Mouse (Mus musculus): Measurements from ENCODE around the gene Ireb2.
"Not testable (repeated sequence)": the region's sequence is repeated elsewhere in the genome, so short reads cannot be mapped to it uniquely, and the experiment has no call there.

Gene Ireb2

DNA sequence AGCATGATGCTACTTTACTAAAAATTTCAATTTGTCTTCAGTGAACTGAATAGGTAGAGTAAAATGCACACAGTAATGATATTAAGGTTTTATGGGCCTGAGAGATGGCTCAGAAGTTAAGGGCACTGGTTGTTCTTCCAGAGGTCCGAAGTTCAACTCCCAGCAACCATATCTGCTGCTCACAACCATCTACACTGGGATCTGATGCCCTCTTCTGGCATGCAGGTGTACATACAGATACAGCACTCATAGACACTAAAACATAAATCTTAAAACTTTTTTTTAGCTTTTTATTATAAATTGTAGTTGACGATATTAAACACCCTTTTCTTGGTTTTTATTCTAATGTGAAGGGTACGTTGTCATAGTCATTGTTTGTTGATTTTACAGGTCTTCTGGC lies 33.5 kb downstream of the Ireb2 start:
- DNase-seq (ENCODE audit: low spot score in 2 of 2): no peak

DNA sequence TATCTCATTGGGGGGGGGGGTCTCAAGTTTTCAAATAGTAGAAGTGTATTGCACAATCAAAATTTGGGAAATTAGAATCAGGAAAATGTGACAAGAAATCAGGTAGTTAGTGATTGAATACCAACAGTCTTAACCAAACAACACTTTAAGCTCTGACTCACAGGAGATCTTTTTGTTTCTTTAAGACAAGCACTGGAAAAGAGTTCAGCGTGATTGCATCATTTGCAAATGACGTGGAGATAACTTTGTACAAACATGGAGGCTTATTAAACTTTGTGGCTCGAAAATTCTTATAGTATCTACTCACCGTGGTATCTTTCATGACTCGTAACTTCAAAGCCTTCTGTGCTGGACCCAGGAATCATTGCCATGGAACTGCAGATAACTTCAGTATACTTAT lies 45.9 kb downstream of the Ireb2 start:
- no peak for DNase-seq (ENCODE audit: low spot score in 2 of 2)

GRCm38 (mm10) chr9:54915576-54915975 lies 52.0 kb downstream of the Ireb2 start:
- DNase-seq (ENCODE audit: low spot score in 2 of 2): no peak

DNA sequence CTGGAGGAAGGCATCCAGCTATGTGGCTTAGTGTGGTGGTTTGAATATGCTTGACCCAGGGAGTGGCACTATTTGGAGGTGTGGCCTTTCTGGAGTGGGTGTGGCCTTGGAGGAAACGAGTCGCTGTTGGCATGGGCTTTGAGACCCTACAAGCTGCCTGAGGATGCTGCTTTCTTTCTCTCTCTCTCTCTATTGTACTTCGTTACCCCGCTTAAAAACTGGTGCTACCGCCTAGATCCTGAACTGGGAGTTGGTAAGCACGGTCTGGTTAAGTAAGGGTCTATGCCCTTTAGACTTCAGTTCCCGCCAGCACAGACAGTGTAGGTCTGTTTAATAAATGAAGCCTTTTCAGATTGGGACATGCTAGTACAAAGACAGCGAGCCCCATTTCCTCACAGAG lies 52.8 kb downstream of the Ireb2 start:
- no peak for DNase-seq (ENCODE audit: low spot score in 2 of 2)

DNA sequence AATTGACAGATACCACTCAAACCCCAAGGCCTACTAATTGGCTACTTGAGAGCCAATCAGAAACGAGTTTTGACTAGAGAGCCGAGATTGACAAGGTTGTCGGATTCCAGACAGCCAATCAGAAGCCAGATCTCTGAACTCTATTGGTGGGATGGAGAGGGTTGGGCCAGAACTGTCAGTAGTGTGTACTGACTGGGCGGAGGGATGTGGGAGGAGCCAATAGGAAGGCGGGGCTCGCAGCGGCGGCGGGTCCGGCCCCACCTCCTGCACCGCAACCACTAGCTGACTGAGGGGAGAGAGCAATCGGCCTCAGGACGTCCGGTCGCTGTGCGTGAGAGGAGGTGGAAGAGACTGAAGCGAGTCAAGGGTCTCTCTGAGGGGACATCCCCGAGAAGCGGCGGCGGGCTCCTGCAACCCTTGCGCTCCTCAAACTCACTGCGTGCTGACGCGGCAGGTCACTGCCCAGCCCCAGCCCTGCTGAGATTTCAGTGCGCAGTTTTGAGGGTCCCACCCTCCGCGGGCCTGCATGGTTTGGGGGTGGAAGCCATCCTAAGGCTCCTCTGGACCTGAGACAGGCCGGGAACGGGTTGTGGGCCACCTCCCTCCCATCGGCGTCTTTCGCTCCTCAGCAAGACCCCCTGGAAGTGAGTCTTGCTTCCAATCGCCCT lies 53.6 kb downstream of the Ireb2 start, which contains the start of gene Hykk:
Gene Hykk (plus strand): TSS at position 274 of the 668 bp plus-strand sequence.
- DNase-seq (ENCODE audit: low spot score in 2 of 2): peak; percentile 90 to 93

GRCm38 (mm10) chr9:54918191-54918590 lies 54.6 kb downstream of the Ireb2 start:
- DNase-seq (ENCODE audit: low spot score in 2 of 2): no peak

GRCm38 (mm10) chr9:54918781-54919180 lies 55.2 kb downstream of the Ireb2 start:
- DNase-seq (ENCODE audit: low spot score in 2 of 2): no peak

DNA sequence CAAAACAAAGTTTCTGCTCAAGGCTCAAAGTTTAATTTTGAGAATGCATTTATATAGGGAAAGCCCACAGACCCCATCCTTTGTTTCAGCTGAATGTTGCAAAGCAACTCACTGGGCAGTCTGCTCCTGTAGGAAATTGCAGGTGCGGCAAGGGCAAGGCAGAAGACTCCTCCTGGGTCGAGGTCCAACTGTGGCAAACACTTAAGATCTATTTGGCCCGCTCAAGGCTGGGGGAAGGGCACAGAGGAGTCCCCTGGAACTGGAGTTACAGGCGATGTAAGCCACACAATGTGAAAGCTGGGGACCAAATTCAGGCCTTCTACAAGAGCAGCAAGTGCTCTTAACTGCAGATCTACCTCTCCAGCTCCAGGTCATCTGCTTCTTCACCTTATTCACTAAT lies 56.4 kb downstream of the Ireb2 start:
- no peak for DNase-seq (ENCODE audit: low spot score in 2 of 2)

DNA sequence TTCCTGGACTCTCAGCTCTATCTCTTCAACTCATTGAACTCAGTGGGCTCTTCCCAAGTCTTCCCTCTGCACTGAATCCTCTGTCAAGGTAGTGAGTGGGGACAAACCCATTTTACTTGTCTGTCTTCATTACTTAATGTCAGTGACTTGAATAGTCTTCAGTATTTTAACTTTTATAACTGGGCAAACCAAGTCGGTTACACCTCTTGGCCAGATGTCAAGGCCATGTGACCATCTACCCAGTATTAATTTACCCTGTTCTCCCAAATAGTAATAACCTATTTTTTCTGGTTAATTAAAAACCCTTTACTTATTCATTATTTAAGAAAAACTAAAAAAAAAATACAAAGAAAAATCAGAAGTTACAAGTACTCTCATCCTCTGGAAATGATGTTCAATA lies 67.2 kb downstream of the Ireb2 start:
- DNase-seq (ENCODE audit: low spot score in 2 of 2): no peak

- no peak for DNase-seq (ENCODE audit: low spot score in 2 of 2)
Measured at GRCm38 (mm10) chr9:54931765-54932164, 68.2 kb downstream of the Ireb2 start.

DNA sequence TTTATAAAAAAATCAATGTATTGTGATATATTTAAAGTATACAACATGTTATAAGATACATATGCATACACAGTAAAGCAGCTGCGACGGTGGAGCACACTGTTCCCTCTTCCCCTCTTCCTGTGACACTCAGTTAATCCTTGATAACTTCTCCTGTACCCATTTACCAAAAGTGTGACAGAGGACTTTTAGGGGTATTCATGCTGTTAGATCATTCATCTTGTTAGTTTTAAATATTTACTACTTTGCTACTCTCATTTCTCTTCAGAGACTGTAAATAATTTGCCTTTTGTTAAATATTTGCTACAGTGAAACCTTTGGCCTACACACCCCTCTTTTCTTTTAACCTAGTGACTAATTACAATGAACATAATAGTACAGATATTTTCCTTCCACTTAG lies 68.8 kb downstream of the Ireb2 start:
- no peak for DNase-seq (ENCODE audit: low spot score in 2 of 2)

- DNase-seq (ENCODE audit: low spot score in 2 of 2): no peak
Measured at GRCm38 (mm10) chr9:54942071-54942470, 78.5 kb downstream of the Ireb2 start.

DNA sequence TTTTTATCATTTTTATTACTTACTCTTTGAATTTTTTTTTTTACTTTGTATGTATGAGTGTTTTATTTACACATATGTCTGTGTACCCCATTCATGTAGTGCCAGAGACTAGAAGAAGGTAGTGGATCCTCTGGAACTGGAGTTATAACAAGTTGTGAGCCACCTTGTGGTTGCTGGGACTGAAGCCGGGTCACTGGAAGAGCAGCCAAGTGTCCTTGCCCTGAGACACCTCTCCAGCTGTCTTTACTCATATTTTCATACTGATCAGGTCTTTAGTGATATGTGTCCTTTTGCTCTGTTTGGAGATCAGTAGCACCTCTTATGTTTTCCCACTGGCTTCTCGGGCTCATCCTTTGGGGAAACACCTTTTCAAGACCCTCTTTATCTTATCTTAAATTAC lies 80.9 kb downstream of the Ireb2 start:
- DNase-seq (ENCODE audit: low spot score in 2 of 2): no peak

DNA sequence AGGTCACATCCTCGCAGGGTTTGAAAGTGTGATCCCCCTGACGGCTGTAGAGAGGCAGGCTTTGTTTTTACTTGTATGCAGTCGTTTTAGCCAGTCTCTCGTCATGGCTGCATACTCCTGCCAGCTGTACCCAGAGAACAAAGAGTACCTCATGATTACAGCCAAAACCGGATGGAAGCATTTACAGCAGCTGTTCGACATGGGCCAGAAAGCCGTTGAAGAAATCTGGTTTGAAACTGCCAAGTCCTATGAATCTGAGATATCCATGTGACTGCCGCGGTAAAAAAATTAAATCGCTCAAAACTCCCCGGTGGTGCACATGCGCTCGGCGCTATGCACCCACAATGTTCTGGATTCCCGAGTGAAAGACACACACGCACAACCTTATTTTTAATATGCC lies 82.7 kb downstream of the Ireb2 start:
- DNase-seq (ENCODE audit: low spot score in 2 of 2): no peak

DNA sequence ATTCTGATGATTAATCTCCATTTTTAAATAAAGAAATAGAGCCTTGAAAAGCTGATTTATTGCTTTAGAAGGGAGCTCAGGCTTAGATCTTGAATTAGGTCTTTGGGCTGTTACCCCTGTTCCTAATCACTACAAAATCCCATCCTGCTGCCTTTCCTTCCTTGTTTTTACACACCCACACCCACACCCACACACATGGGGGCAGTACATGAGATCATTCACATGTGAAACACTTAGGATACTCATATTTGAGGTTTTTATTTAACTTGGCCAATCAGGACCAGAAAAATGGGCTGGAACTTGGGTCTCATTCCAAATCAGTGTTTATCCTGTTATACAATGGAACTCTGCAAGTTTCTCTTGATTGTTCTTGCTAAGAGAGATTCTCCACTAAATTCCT lies 85.9 kb downstream of the Ireb2 start:
- DNase-seq (ENCODE audit: low spot score in 2 of 2): no peak

- DNase-seq (ENCODE audit: low spot score in 2 of 2): not testable (repeated sequence)
Measured at GRCm38 (mm10) chr9:54950162-54950561, 86.6 kb downstream of the Ireb2 start.

DNA sequence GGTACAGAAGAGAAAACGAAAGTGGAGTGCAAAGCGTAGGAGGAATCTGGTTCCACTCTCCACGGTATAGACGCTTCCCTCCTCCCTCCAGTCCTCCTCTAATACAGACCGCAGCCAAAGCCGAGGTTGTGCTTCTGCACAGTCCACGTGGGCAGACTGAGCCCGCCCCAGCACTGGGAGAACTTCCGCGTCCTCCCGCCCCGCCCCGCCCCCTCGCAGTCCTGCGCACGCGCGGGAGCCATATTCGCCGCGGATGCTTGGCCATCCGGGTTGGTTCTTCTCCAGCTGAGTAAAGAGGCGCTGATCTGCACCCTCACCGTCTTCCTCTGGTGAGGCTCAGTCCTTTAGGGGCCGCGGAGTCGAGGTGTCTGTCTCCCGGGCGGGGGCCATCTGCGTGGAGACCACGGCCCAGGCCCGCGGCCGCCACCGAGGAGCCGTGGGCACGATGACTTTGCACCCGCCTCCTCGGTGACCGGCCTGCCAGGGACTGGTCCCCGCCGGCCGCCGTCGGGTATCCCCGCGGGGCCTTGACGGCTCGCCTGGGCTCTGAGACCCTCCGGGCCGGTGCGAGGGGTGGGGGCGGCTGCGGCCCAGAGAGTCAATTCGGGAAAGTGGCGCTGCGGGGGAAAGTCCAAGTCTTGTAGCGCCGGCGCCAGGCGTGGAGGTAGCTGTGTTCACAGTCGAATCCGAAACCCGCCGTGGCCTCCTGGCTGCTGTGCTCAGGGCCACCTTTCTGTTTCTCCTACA lies 87.2 kb downstream of the Ireb2 start, which contains the start of the genes Psma4 and AY074887:
Gene Psma4 (plus strand): TSS at position 216 of the 747 bp plus-strand sequence.
Gene AY074887 (minus strand): TSS at position 424 of the 747 bp plus-strand sequence.
- peak; percentile 71 to 84 for DNase-seq (ENCODE audit: low spot score in 2 of 2)

- no peak for DNase-seq (ENCODE audit: low spot score in 2 of 2)
Measured at GRCm38 (mm10) chr9:54961059-54961458, 97.5 kb downstream of the Ireb2 start.

Measured in left cerebral cortex, adult 9 months (tissue).